Mouse (Mus musculus): ENCODE measurements around the gene Luc7l.

GRCm38 (mm10) chr17:26240990-26241389 is 11.7 kb upstream of the Luc7l start:
- TF ChIP-seq EP300 (IDR thresholded peaks at IDR 0.05; ENCODE audit: low read depth) (no peak), CTCF (IDR thresholded peaks at IDR 0.05; ENCODE audit: low read depth) (no peak)

All from heart, postnatal 0 days (tissue).